Mouse (Mus musculus) layer of hippocampus, postnatal 10 days (tissue): Measurements from ENCODE around the gene Ptgr1. TPM values are rescaled to one million over a fixed set of nuclear protein-coding genes. Genes with fewer than 3 reads are reported as not detected.

Source experiments
- DNase-seq, 2 experiments: peaks; one replicate each; pipeline ENCODE4 v3.0.0; 2021; ENCODE audit warnings: low spot score in 2 of 2
- total RNA-seq, 2 experiments: library from RNA; stranded (reverse); gene quantifications; 2 replicates each; pipeline ENCODE4 v1.2.3; 2021

The Ptgr1 gene
- total RNA-seq, 2 experiments from 2014 or later: 5.3 to 5.8 TPM

DNA sequence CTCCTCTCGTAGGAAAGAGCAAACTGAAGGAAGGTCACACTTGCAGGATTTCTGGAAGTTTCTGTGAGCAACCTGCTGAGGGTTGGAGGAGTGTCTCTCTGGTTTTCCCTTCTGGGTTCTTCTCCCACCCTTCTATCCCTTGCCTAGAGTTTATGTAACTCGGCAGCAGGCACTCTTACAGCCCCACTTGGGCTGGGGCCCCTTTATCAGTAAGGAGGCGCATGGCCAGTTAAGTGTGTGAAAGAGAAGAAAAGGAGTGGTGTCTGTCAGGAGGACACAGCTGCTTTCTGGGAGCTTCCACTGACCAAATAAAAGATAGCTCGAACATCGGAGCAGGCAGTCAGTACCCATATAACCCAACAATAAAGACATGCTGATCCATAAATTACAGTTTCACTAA lies 5.3 kb upstream of the Ptgr1 start:
- no peak for DNase-seq

DNA sequence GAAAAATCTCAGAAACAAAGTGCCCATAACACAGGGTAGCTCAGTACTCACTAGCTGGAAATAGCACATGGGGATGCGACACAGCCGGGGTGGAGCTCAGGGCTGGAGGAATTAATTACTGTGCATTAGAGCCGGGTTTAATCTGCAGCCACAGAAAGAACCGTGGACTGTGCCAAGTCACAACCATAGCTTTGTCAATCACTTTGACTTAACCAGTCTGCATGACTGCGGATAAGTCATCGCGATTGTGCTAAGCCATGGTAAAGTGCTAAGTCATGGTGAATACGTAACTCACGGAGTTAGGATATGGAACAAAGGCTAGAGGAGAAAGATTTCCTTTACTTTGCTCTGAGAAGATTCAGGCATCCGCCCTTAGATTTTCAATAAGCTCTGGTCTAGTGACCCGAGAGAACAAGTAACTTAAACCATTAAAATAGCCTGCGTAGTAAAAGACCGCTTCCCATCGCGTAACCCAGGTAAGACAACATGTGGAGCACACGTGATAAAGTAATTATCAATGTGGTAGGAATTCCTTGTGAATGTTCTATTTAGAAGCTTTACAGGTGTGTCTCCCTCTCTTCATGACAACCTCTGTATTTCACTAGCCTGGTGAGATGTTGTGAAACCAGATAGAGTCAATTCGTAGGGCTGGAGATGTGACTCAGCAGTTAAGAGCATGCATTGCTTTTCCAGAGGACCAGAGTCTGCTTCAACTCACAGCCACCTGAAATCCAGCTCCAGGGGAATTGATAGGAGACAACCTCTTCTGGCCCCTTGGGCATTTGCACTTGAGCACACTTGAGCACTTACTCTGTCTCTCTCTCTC lies 3.9 kb upstream of the Ptgr1 start:
- no peak for DNase-seq

DNA sequence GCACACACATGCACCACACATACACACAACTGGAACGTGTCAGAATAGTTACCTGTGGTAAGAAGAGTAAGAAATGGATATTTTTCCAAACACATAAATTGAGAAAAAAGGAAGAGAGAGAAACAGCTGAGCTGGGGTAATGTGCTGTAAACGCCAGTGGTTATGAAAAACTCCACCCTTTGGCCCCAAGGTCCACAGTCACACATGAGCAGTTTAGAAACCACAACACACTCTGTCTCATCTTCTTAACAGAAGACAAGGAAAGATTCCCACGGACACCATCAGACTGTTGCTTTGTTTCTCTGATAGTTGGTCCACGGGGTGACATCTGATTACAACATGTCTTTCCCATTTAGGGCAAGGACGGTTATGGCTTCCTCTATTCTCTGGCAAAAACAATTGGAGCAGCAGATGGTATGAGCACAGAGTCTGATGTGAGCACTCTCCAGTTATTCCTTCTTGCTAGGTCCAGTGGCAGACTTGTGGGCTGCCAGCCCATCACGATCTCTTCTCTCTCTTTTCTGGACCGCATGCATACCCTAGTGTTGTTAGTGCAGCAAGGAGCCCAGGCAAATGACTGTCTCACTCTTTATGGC lies 2.5 kb upstream of the Ptgr1 start:
- DNase-seq: no peak

DNA sequence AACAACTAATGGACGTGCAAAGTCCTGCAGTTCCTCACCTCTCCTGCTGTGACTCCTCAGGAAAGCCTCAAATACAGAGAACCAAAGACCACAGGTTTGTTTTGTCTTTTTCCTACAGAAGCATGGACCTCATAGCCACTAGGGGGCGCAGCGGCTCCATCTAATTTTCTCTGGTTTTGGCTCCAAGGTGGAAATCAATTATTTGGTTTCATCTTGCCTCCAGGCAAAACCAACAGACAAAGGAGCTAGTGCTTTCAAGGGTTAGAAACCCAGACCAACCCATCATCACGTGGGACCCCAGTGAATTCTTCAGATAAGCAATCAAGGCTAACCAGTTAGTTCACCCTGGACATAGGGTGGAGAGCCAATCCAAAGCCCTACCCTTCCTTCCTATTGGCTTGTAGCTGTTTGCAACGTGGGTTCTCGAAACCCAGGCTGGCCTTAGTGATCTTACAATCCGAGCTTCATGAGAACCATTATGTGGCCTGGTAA lies 1.7 kb downstream of the Ptgr1 start:
- peak; percentile 88 to 89 for DNase-seq

DNA sequence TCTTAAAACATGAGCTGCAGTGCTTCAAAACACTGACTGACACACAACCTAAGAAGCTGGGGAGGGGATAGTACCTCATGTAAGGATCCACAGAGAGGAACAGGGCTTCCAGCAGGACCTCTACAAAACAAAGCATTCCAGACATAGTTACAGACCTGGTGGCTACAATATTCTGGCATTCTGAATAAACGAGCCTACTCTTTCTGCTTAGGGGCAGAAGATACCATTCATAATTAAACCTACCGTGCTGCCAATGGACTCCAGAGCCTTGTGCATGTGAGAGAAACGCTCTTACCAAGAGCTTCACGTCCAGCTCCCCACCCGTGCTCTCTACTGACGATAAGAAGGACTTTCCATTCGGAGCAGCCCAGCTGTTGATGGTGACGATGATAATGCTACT lies 4.1 kb downstream of the Ptgr1 start:
- DNase-seq: no peak

DNA sequence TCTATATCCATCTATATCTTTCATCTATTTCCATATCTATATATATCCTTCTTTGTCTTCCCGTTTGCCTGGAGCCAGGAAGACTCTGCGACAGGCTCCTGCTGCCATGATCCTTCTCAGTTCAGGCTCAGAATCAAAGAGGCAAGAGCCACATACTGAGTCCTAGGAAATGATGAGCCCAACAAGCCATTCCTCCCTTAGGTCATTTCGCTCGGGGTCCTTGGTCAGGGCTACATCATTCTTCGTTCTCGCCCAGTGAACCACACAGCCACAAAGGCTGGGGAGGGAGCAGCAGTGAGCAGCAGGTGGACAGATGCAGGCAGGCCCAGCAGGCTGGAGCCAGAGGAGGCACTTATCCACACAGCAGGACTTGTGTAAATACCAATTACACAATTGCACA lies 5.5 kb downstream of the Ptgr1 start:
- DNase-seq: no peak

DNA sequence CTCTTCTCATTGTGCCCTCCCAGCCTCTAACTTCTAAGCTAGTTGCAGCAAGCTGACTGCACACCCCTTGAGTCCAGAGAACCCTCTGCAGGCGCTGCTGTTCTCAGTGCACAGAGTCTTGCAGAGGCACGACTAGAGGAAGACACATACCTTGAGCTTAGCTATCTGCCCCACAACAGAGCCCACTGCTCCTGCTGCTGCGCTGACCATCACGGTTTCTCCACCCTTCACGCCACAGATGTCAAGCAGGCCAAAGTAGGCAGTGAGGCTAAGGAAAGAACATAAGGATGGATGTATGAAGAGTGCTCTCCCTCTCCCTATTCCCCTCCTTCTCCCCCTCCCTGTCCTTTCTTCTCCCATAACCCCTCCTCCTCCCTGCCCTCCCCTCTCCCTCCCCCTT lies 11.2 kb downstream of the Ptgr1 start:
- no peak for DNase-seq

DNA sequence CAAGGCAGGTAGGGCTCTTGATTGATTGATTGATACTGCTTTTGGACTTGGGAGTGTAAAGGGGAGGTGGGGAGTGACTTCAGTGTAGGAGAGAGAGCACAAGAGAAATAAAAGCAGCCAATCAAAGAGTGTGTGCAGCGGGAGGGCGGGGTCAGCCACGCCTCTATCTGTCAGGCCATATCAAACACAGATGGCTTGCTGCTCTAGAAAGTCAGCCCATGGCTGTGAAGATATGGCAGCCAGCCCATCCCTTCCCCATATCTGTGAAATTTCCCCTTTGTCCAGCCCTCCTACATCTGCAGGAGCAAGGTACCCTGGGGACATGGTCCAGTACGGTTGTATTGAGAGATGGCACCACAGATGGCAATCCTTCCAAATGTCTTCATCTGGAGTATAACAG lies 16.2 kb downstream of the Ptgr1 start:
- no peak for DNase-seq

DNA sequence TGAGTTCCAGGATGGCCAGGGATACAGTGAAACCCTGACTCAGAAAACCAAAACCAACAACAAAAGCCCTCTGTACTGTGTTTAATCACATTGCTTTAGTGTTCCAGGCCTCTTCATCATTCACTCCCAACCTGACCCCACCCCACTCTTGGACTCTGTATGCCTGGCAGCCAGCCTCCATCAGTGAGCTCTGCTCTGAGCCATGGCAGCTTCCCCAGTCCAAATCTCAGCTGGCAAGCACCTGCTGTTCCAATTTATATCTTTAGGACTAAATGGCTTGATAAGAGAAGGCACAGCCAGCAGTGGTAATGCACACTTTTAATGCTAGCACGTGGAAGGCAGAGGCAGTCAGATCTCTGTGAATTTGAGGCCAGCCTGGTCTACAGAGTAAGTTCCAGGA lies 21.8 kb downstream of the Ptgr1 start:
- DNase-seq: no peak

DNA sequence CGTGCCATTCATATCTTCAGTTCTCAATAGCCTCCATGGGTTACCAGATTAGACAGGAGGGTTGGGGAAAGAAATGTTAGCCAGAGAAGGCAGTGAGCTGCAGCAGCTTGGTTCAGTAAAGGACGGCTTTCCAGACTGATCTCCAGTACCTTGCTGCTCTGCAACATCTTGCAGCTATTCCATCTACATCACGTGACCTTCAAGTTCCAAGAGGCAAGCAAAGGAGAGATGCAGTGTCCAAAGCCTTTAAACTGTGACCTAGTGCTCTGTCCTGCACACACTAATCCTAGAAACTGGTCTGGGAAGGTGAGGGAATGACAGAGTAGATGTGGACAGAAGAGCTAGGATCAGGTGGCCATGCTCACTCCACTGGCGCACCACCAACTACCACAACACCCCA lies 23.6 kb downstream of the Ptgr1 start:
- no peak for DNase-seq

DNA sequence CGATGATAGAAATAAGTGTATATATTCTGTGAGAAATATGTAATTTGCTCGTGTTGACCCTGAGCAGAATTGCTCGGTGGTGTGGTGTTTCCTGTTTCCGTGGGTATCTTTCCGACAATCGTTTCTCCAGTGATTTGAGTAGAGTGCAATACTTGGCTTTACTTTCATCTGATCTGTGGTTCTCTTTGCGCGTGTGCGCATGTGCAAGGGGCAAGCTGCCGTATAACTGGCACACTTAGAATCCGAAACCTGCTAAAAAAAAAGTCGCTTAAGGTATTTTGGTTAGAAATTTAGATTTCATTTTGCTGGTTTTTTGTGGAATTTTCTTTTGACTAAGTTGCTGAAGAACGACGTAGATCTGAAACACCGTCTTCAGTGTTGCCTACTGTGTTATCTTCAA lies 25.2 kb downstream of the Ptgr1 start:
- DNase-seq: no peak

DNA sequence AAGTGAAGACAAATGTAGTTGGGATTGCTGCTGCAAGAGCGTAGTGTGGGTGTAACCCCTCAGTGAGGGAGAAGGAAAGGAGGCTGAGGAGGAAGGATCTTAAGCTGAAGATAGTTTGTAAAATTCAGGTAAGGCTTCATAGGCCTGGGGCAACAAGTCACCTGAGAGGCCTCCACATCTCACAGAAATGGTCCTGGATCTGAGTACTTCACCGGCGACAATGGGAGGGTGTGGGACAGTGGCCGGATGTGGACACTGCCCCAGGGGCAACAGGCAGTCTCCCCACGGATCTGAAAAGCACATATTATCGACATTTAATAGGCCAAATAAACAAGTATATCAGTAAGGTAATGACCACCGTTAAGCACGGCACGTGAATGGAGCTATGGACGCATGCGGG lies 34.3 kb downstream of the Ptgr1 start:
- DNase-seq: no peak

DNA sequence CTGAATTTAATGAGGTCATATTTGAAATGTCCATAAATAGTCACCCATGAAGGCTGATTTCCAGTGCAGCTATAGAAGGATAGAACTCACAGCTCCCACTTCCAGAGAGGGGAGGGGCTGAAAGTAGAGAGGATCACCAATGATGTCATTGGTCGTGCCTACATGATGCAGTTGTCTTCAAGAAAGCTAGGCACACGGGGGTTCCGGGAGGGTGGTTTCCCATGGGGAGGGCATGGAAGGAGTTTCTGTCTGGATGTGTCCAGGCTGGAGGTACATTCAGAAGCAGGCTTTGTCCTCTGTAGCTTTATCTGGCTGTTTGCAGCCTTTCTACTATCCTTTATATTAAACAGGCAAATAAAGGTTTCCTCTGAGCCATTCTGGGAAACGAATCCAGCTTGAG lies 38.5 kb downstream of the Ptgr1 start:
- no peak for DNase-seq

DNA sequence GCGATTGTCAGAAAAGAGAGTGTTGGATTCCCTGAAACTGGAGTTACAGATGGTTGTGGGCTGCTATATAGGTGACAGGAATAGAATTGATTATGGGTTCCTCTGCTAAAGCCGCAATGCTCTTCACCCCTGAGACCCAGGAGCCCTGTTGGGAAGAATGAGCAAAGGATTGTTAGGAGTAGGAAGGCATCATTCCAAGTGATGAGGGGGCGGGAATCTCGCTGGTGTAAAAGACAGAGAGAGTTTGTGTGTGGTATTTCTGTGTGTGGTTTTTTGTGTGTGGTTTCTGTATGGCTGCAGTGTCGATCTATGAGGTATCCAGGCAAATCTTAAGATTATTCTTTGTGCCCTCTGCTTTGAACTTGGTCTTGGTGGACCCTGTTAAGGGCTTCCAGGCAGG lies 42.2 kb downstream of the Ptgr1 start:
- DNase-seq: no peak

DNA sequence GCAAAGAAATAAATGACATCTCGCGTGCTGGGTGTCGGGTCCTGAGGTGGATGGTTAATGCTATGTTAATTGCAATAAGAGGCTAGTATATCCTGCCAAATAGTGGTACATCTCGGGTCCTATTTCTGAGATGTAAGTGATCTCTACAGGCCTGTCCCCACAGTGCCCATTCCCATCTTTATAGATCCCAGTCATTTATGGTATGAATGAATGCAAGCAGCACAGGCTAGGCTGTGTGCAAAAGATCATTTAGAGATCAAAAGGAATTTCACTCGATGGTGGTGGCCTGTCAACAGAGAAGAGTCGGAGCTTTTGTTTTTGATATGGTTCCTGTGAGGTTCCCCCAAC lies 42.7 kb downstream of the Ptgr1 start:
- no peak for DNase-seq

DNA sequence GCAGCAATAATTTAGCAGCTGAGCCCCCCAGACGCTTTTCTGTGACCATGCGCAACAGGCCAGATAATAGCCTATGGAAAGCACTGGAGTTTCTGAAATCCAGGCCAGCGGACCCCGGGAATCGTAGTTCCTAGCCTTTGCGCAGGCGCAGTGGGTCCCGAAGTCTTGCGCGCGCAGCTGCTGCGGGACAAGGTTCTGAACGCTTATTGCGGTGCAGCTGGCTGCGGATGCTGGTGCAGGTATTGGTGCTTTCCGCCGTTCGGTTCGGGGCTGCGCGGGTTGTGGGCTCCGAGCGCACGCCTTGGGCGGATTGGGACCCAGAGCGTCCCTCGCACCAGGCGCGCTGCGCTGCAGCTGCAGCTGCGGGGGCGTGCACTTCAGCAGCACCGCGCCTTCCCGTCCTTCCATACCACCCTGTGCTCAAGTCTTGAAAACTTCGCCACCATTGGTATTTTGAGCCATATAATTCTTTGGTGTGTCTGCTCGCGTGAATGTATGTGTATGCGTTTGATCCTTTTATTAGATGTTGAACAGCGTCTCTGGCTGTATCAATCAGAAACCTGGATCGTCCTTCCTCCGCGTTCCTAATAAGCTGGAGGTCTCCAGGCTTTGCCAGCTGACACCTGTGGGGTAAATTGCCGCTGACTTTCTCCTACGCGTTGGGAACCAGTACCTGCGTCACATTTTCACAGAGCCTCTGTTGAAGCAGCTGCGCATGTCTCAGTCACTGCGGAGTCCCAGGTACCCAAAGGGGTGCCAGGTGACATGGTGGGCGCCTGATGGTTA lies 43.3 kb downstream of the Ptgr1 start, which contains the start of gene Zkscan16:
Gene Zkscan16, plus strand, starts transcription at position 209 of the 786 bp plus-strand sequence.
- DNase-seq: peak; percentile 91 to 93

DNA sequence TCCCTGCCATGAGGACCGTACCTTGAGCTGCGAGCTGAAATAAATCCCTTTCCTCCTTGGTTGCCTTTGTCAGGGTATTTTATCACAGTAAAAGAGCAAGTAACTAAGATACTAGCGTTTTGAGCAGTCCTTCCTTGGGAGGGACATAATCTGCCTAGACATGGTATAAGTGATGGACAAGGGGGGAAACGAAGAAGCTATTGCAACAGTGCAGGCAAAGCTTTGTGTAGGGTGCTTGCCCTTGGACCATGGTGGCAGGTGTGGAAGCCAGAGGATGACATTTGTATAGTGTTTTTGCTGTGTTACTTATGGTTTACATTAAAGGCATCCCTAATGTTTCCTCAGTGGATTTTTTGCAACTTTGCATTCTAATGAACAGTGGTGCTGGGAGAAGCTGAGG lies 44.0 kb downstream of the Ptgr1 start:
- DNase-seq: no peak

DNA sequence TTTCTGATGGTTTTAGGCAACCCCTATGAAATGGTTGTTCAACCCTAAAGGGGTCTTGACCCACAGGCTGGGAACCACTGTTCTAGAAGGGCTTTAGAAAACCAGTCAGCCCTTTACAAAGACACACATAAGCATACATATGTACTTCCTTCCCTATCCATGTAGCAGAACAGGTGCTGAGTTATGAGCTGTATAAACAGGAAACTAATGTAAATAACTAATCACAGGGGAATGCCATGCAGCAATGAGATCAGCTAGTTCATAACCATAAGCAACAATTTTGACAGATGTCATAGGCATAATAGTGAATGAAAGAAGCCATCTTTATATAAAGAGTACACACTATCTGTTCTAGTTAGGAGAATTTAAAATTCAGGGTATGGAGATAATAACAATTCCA lies 45.3 kb downstream of the Ptgr1 start:
- DNase-seq: no peak

DNA sequence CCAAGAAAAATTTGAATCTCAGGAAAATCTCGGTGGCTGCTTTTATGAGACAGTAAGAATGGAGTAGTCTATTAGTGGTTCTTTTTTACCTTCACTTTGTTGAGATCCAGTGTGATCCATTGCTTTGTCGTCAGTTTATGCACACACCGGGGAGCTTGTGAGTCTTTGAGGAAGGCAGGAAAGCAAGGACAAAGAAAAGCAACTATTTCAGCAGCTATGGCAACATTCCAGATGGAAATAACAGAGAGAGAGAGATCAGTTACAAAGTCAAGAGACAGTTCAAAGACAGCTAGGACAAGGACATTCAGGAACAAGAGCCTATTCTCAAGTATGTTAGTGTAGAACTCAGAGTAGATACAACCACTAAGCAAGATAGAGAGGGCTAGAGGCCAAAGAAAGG lies 51.1 kb downstream of the Ptgr1 start:
- DNase-seq: no peak

DNA sequence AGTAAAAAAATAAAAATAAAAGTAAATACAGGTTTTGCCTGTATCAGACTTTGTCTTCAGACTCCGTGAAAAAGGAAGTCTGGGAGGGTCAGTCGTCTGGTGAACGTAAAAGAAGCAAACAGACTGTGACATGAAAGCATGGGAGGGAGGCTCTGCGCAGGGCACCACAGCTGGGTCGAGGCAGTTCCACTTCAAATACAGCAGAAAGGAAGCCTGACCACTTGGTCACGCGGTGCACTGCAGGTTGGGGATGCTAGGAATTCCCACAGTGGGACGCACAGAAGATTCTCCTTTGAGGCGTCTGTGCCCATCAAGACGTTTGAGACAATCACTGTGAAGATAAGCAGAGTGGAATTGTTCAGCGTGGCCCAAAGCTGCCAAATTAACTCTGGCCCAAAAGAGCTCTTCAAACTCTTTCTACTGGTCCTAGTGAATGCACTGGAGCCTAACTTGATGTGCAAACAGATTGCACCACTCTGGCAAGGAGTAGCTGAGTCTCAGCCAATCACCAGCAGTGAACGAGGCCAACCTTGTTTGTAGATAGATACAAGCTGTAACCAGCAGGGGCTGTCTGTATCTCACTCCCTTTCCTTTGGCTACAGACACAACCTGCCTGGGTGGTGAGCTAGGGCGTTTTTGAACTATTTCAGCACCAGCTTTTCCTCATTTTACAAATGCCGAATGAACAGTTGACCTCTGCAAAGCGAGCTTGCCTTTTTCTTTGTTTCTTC lies 52.0 kb downstream of the Ptgr1 start:
- peak; percentile 49 to 61 for DNase-seq

DNA sequence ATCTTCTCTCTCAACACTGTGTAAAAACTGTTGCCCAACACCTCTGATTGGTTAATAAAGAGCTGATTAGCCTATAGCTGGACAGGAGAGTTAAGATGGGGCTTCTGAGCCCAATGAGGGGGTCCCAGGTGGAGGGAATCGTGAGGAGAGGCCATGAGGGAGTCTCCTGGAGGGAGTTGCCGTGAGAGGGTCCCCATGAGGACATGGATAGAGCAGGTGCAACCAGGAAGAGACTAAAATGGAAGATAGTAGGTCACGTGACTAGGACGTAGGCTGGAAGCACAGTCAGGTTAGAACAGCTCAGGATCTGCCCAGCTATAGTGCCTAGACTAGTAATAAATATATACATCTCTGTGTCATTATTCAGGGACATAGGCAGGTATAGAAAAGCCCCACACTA lies 52.6 kb downstream of the Ptgr1 start:
- no peak for DNase-seq

DNA sequence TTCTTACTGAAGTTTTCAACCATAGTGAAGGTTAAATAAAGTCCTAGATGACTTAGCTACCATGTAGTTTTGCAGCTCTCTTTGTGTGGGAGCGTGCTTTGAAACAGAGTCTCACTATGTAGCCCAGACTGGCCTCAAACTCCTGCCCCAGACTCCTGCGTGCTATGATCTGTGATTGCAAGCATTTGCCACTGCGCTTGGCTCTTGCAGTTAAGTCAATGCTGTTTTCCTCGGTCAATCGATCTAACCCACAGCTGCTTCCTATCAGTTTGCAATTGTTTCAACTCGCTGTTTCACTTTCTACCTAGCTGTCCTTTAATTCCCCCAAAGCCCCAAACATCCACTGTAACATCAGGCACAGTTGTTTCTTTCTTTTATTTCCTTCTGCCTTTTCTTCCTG lies 54.4 kb downstream of the Ptgr1 start:
- no peak for DNase-seq
